Mouse (Mus musculus) CH12.LX (cell line): ENCODE measurements around the gene Plscr2. TPM values are rescaled to one million over a fixed set of nuclear protein-coding genes. Genes with fewer than 3 reads are reported as not detected.
A peak's percentile ranks its signal among the peaks of the same experiment; 100 is the strongest.

Experiments used
- DNase-seq: peaks from one replicate; pipeline ENCODE4 v3.0.0-alpha.2; 2013; ENCODE audit errors: extremely low read depth
- H3K27ac ChIP-seq: 2 replicates; pipeline ENCODE4 v1.5.1; 2012; ENCODE audit warnings: low read depth, mild to moderate bottlenecking, control low read depth, moderate library complexity; ENCODE audit not compliant: insufficient read depth
- H3K27me3 ChIP-seq: replicated peaks from 2 replicates; pipeline ENCODE3; 2012; ENCODE audit warnings: inconsistent platforms
- H3K36me3 ChIP-seq, 2 experiments: replicated peaks in 1 of 2; 2 replicates each; pipeline versions ENCODE3 to v1.6.1; 2012; ENCODE audit warnings: inconsistent platforms in 1 of 2, low read length in 1 of 2, mild to moderate bottlenecking in 1 of 2, mixed read lengths in 1 of 2, moderate library complexity in 1 of 2; ENCODE audit not compliant: control insufficient read depth in 1 of 2, insufficient read depth in 1 of 2
- H3K4me1 ChIP-seq, 2 experiments: 2 replicates each; pipeline ENCODE4 v1.6.1; 2012; ENCODE audit warnings: inconsistent platforms in 1 of 2, moderate library complexity in 1 of 2; ENCODE audit not compliant: insufficient read depth in 2 of 2, control insufficient read depth in 1 of 2
- H3K4me2 ChIP-seq: 2 replicates; pipeline ENCODE4 v1.6.1; 2012; ENCODE audit warnings: low read depth, mild to moderate bottlenecking, control low read depth; ENCODE audit not compliant: poor library complexity, insufficient read depth, severe bottlenecking
- H3K4me3 ChIP-seq, 3 experiments: fragments of 150-350 bp in 1 of 3; sonication (generic) in 1 of 3; replicated peaks in 1 of 3; 2 replicates each; pipeline versions ENCODE3 to v1.5.1; 2011 to 2012; ENCODE audit warnings: low read depth in 2 of 3, low read length in 2 of 3, mild to moderate bottlenecking in 2 of 3, moderate library complexity in 2 of 3, control low read depth in 1 of 3, improper control_type of control experiment in 1 of 3, inconsistent platforms in 1 of 3, mixed read lengths in 1 of 3; ENCODE audit not compliant: poor library complexity in 1 of 3
- H3K79me2 ChIP-seq: replicated peaks from 2 replicates; pipeline ENCODE4 v1.6.1; 2012; ENCODE audit warnings: mild to moderate bottlenecking, moderate library complexity; ENCODE audit not compliant: control insufficient read depth, poor library complexity, insufficient read depth, severe bottlenecking; ENCODE audit errors: extremely low read depth
- H3K9ac ChIP-seq: 2 replicates; pipeline ENCODE4 v1.6.1; 2012; ENCODE audit warnings: low read depth, mild to moderate bottlenecking, control low read depth, moderate library complexity; ENCODE audit not compliant: insufficient read depth
- H3K9me3 ChIP-seq: replicated peaks from 2 replicates; pipeline ENCODE3; 2012; ENCODE audit warnings: low read length, inconsistent platforms, mixed read lengths
- BHLHE40 ChIP-seq: IDR thresholded peaks from 2 replicates; pipeline ENCODE4 v1.6.1; 2011; ENCODE audit warnings: mild to moderate bottlenecking, low read depth, low read length, improper control_type of control experiment
- CHD1 ChIP-seq: IDR thresholded peaks from 2 replicates; pipeline ENCODE4 v1.6.1; 2012; ENCODE audit warnings: low read depth, low read length, improper control_type of control experiment, inconsistent platforms
- CHD2 ChIP-seq: IDR thresholded peaks from 2 replicates; pipeline ENCODE4 v1.6.1; 2011; ENCODE audit warnings: low read length, improper control_type of control experiment
- CTCF ChIP-seq, 2 experiments: IDR thresholded peaks in 1 of 2; conservative IDR thresholded peaks in 1 of 2; 2 replicates each; pipeline ENCODE4 v1.5.1; 2011 to 2012; ENCODE audit warnings: low read depth in 2 of 2, low read length in 2 of 2, improper control_type of control experiment in 1 of 2, inconsistent platforms in 1 of 2, mild to moderate bottlenecking in 1 of 2, moderate library complexity in 1 of 2
- E2F4 ChIP-seq: IDR thresholded peaks from 2 replicates; pipeline ENCODE4 v1.6.1; 2011; ENCODE audit warnings: low read depth, low read length, improper control_type of control experiment; ENCODE audit not compliant: insufficient replicate concordance
- EP300 ChIP-seq: IDR thresholded peaks from 2 replicates; pipeline ENCODE4 v1.6.1; 2011; ENCODE audit warnings: low read length, improper control_type of control experiment
- ETS1 ChIP-seq: conservative IDR thresholded peaks from 2 replicates; pipeline ENCODE4 v1.6.1; 2012; ENCODE audit warnings: low read depth, mild to moderate bottlenecking, inconsistent platforms, low read length, improper control_type of control experiment, moderate library complexity
- GABPA ChIP-seq: IDR thresholded peaks from 2 replicates; pipeline ENCODE4 v1.6.1; 2012; ENCODE audit warnings: low read depth, low read length, improper control_type of control experiment, inconsistent platforms; ENCODE audit not compliant: insufficient replicate concordance
- HCFC1 ChIP-seq: IDR thresholded peaks from 2 replicates; pipeline ENCODE4 v1.6.1; 2012; ENCODE audit warnings: low read depth, mild to moderate bottlenecking, inconsistent platforms, low read length, improper control_type of control experiment
- IRF4 ChIP-seq: IDR thresholded peaks from 2 replicates; pipeline ENCODE4 v1.6.1; 2014; ENCODE audit warnings: low read depth, mild to moderate bottlenecking, inconsistent platforms, low read length, improper control_type of control experiment
- JUN ChIP-seq: IDR thresholded peaks from 2 replicates; pipeline ENCODE4 v1.6.1; 2011; ENCODE audit warnings: low read depth, mild to moderate bottlenecking, low read length, improper control_type of control experiment, moderate library complexity; ENCODE audit not compliant: insufficient read depth
- MAFK ChIP-seq: IDR thresholded peaks from 2 replicates; pipeline ENCODE4 v1.6.1; 2011; ENCODE audit warnings: low read length, improper control_type of control experiment; ENCODE audit not compliant: insufficient replicate concordance
- MAX ChIP-seq: IDR thresholded peaks from 2 replicates; pipeline ENCODE4 v1.6.1; 2011; ENCODE audit warnings: low read length, improper control_type of control experiment
- MAZ ChIP-seq: IDR thresholded peaks from 2 replicates; pipeline ENCODE4 v1.6.1; 2012; ENCODE audit warnings: low read depth, mild to moderate bottlenecking, inconsistent platforms, low read length, improper control_type of control experiment, moderate library complexity
- MEF2A ChIP-seq: IDR thresholded peaks from 2 replicates; pipeline ENCODE4 v1.6.1; 2014; ENCODE audit warnings: low read depth, mild to moderate bottlenecking, inconsistent platforms, low read length, improper control_type of control experiment, borderline replicate concordance
- MXI1 ChIP-seq: IDR thresholded peaks from 2 replicates; pipeline ENCODE4 v1.6.1; 2011; ENCODE audit warnings: mild to moderate bottlenecking, low read depth, low read length, improper control_type of control experiment
- MYC ChIP-seq: IDR thresholded peaks from 2 replicates; pipeline ENCODE4 v1.6.1; 2011; ENCODE audit warnings: low read depth, mild to moderate bottlenecking, improper control_type of control experiment, low read length
- NELFE ChIP-seq: IDR thresholded peaks from 2 replicates; pipeline ENCODE4 v1.6.1; 2011; ENCODE audit warnings: low read depth, low read length, improper control_type of control experiment
- NRF1 ChIP-seq: IDR thresholded peaks from 2 replicates; pipeline ENCODE4 v1.6.1; 2014; ENCODE audit warnings: low read depth, mild to moderate bottlenecking, inconsistent platforms, low read length, improper control_type of control experiment, moderate library complexity
- PAX5 ChIP-seq: IDR thresholded peaks from 2 replicates; pipeline ENCODE4 v1.6.1; 2012; ENCODE audit warnings: low read length, inconsistent platforms, mixed read lengths
- POLR2A ChIP-seq: IDR thresholded peaks from 2 replicates; pipeline ENCODE4 v1.6.1; 2011; ENCODE audit warnings: low read depth, mild to moderate bottlenecking, improper control_type of control experiment, low read length
- RAD21 ChIP-seq: IDR thresholded peaks from 2 replicates; pipeline ENCODE4 v1.6.1; 2011; ENCODE audit warnings: low read depth, mild to moderate bottlenecking, low read length, improper control_type of control experiment, moderate library complexity
- RCOR1 ChIP-seq: conservative IDR thresholded peaks from 2 replicates; pipeline ENCODE4 v1.6.1; 2012; ENCODE audit warnings: low read depth, mild to moderate bottlenecking, inconsistent platforms, low read length, improper control_type of control experiment
- SMC3 ChIP-seq: IDR thresholded peaks from 2 replicates; pipeline ENCODE4 v1.6.1; 2011; ENCODE audit warnings: low read depth, low read length, improper control_type of control experiment
- TBP ChIP-seq: conservative IDR thresholded peaks from 2 replicates; pipeline ENCODE4 v1.6.1; 2011; ENCODE audit warnings: low read depth, low read length, improper control_type of control experiment
- TCF12 ChIP-seq: IDR thresholded peaks from 2 replicates; pipeline ENCODE4 v1.6.1; 2014; ENCODE audit warnings: low read depth, mild to moderate bottlenecking, inconsistent platforms, low read length, improper control_type of control experiment
- UBTF ChIP-seq: IDR thresholded peaks from 2 replicates; pipeline ENCODE4 v1.6.1; 2012; ENCODE audit warnings: low read depth, mild to moderate bottlenecking, inconsistent platforms, low read length, improper control_type of control experiment, moderate library complexity
- USF1 ChIP-seq: IDR thresholded peaks from 2 replicates; pipeline ENCODE4 v1.6.1; 2014; ENCODE audit warnings: low read depth, mild to moderate bottlenecking, inconsistent platforms, low read length, improper control_type of control experiment
- USF2 ChIP-seq: conservative IDR thresholded peaks from 2 replicates; pipeline ENCODE4 v1.6.1; 2011; ENCODE audit warnings: low read depth, low read length, improper control_type of control experiment
- ZC3H11A ChIP-seq: IDR thresholded peaks from 2 replicates; pipeline ENCODE4 v1.6.1; 2012; ENCODE audit warnings: low read depth, mild to moderate bottlenecking, inconsistent platforms, low read length, improper control_type of control experiment
- ZKSCAN1 ChIP-seq: IDR thresholded peaks from 2 replicates; pipeline ENCODE4 v1.6.1; 2012; ENCODE audit warnings: low read depth, inconsistent platforms, low read length, improper control_type of control experiment, borderline replicate concordance
- ZMIZ1 ChIP-seq: IDR thresholded peaks from 2 replicates; pipeline ENCODE4 v1.6.1; 2012; ENCODE audit warnings: low read depth, mild to moderate bottlenecking, inconsistent platforms, low read length, improper control_type of control experiment
- ZNF384 ChIP-seq: IDR thresholded peaks from 2 replicates; pipeline ENCODE4 v1.6.1; 2012; ENCODE audit warnings: low read depth, low read length, improper control_type of control experiment, inconsistent platforms
- dilution Hi-C: fragments of 300-500 bp; cut with MboI; formaldehyde crosslinking; loops from 2 replicates; pipeline ENCODE4 v1.14.3; 2020; ENCODE audit warnings: low sequenced_read_pairs; ENCODE audit not compliant: extremely low pct_unique_long_range_greater_than_20kb, extremely low pct_ligation_motif_present
- in situ Hi-C: fragments of 300-500 bp; cut with MboI; formaldehyde crosslinking; loops from 3 replicates; pipeline ENCODE4 v1.14.3; 2019; ENCODE audit warnings: low sequenced_read_pairs, low pct_ligation_motif_present, low pct_unique_long_range_greater_than_20kb, mixed read lengths
- polyA plus RNA-seq: library from polyadenylated mRNA; unstranded; fragments of >175 nt; gene quantifications from 2 replicates; pipeline ENCODE4 v1.2.1, GENCODE M21; 2012; ENCODE audit warnings: low read depth; ENCODE audit not compliant: insufficient read length
- total RNA-seq, 2 experiments: library from RNA; depleted of rRNA; stranded (reverse); fragments of 300-350 nt in 1 of 2; fragments of >200 nt in 1 of 2; gene quantifications; 2 replicates each; pipeline ENCODE4 v1.2.3; 2012 to 2014

Plscr2 gene
- total and polyA plus RNA-seq, 3 experiments: 0.91 to 1.4 (median 0.95) TPM

DNA sequence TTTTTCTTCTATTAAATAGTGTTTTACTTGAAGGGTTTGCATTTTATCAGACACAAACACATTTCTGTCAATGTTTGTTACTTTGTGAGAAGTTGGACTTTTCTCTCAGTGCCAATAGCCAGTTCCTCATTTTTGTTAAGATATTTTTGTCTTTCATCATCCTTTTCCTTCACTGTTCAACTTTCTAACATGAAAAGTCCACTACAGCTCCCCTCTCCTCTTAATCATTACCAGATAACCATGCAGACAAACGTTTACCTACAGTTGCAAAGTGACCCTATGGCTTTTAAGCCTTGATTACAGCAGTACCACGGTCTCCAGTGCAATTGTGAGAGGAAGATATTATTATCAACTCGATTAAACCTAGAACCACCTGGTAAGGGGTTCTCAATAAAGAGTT, 25.8 kb downstream of the Plscr2 start:
- TF ChIP-seq CTCF (conservative IDR thresholded peaks at IDR 0.05 in 1 of 2, IDR thresholded peaks at IDR 0.05 in 1 of 2; ENCODE audit: low read depth in 2 of 2, low read length in 2 of 2) (no peak), SMC3 (no peak), USF2 (no peak), JUN (no peak), GABPA (no peak), MEF2A (no peak), POLR2A (no peak), EP300 (no peak), BHLHE40 (no peak), MAFK (no peak), PAX5 (no peak), MAX (no peak), ZNF384 (no peak)
- in situ Hi-C loops (no loop called here), dilution Hi-C loops (no loop called here)
- DNase-seq: no peak
- Histone ChIP-seq H3K4me3 (no peak overlapping the region), H3K27ac (no peak overlapping the region), H3K4me1 (peaks cover 6 to 15% of the 10 kb centered on the region in 2 experiments), H3K9ac (no peak overlapping the region), H3K4me2 (no peak overlapping the region), H3K9me3 (no peaks in the 10 kb centered on the region), H3K36me3 (peaks cover 0 to 6% of the 10 kb centered on the region in 2 experiments), H3K79me2 (no peaks in the 10 kb centered on the region), H3K27me3 (no peaks in the 10 kb centered on the region)

GRCm38 (mm10) chr9:92305075-92305474, 29.7 kb downstream of the Plscr2 start:
- H3K4me3 ChIP-seq: no peak overlapping the region
- H3K9me3 ChIP-seq: no peaks in the 10 kb centered on the region
- peak; percentile 83 for TF ChIP-seq EP300
- TF ChIP-seq USF1: no peak
- no peak for TF ChIP-seq ZMIZ1
- peak; percentile 99 for TF ChIP-seq MAFK
- no peak for TF ChIP-seq CHD1
- TF ChIP-seq ZKSCAN1: no peak
- no peak for TF ChIP-seq CHD2
- TF ChIP-seq ETS1: peak; percentile 40; the same call in 1 of the 2 replicates
- no peak for TF ChIP-seq ZC3H11A
- peak; percentile 90 for TF ChIP-seq IRF4
- no peak for TF ChIP-seq TCF12
- no peak for TF ChIP-seq POLR2A
- no peak for TF ChIP-seq NELFE
- TF ChIP-seq CTCF (conservative IDR thresholded peaks at IDR 0.05 in 1 of 2, IDR thresholded peaks at IDR 0.05 in 1 of 2; ENCODE audit: low read depth in 2 of 2, low read length in 2 of 2): no peak
- no peak for TF ChIP-seq MXI1
- no peak for TF ChIP-seq MYC
- TF ChIP-seq PAX5: no peak
- no peak for TF ChIP-seq TBP
- TF ChIP-seq E2F4: no peak
- TF ChIP-seq RAD21: peak; percentile 8; the same call in 1 of the 2 replicates
- TF ChIP-seq HCFC1: no peak
- no peak for TF ChIP-seq UBTF
- TF ChIP-seq MAZ: no peak
- no peak for TF ChIP-seq USF2
- no peak for TF ChIP-seq RCOR1
- TF ChIP-seq NRF1: no peak
- in situ Hi-C loops (no loop called here), dilution Hi-C loops (no loop called here)
- H3K27me3 ChIP-seq: no peaks in the 10 kb centered on the region
- H3K79me2 ChIP-seq: no peaks in the 10 kb centered on the region
- peak overlapping the region; percentile 3; the same call in 1 of the 2 replicates for H3K4me2 ChIP-seq
- peak; percentile 62 for DNase-seq
- H3K4me1 ChIP-seq: peaks cover 6 to 19% of the 10 kb centered on the region in 2 experiments
- no peaks in the 10 kb centered on the region for H3K36me3 ChIP-seq
- no peak overlapping the region for H3K9ac ChIP-seq
- no peak overlapping the region for H3K27ac ChIP-seq
